Mouse (Mus musculus) left cerebral cortex, postnatal 14 days (tissue): Measurements from ENCODE around the gene Ccl7. TPM values are rescaled to one million over a fixed set of nuclear protein-coding genes. Genes with fewer than 3 reads are reported as not detected.

Source experiments
- DNase-seq, 2 experiments: peaks; one replicate each; pipeline ENCODE4 v3.0.0; 2021 to 2022; ENCODE audit warnings: low spot score in 2 of 2, mixed read lengths in 1 of 2
- intact Hi-C: fragments of 180-260 bp; cut with DNase I; formaldehyde crosslinking; loops from one replicate; pipeline ENCODE4 v1.15.1; 2025
- total RNA-seq, 2 experiments: library from RNA; stranded (reverse); gene quantifications; 2 replicates each; pipeline ENCODE4 v1.2.3; 2021

The Ccl7 gene
- total RNA-seq, 2 experiments from 2014 or later: 0.59 TPM; not detected in 1

GRCm38 (mm10) chr11:82078136-82078730 is 32.7 kb downstream of the Ccl7 start:
- intact Hi-C loops: no loop called here
- DNase-seq: no peak

- intact Hi-C loops: no loop called here
- DNase-seq: no peak
Observed at GRCm38 (mm10) chr11:82080865-82081264, 35.4 kb downstream of the Ccl7 start.

GRCm38 (mm10) chr11:82084360-82084759 is 38.8 kb downstream of the Ccl7 start:
- intact Hi-C loops: no loop called here
- DNase-seq: no peak

Other genes starting within 250 kb of the Ccl7 start
- gene 5530401A14Rik, start 185.0 kb upstream of the Ccl7 start, total RNA-seq: under 1 TPM in 1 of 2 experiments, not detected in 1; 0.29 TPM
- gene Asic2, start 77.3 kb upstream of the Ccl7 start, total RNA-seq: 10 to 100 TPM; 94.7 to 97.6 TPM
- gene Ccl2, start 10.1 kb upstream of the Ccl7 start, total RNA-seq: not detected
- not detected for gene Gm17268, start 7.2 kb upstream of the Ccl7 start, total RNA-seq
- gene Ccl11, start 12.1 kb downstream of the Ccl7 start, total RNA-seq: under 1 TPM; 0.42 to 0.55 TPM
- gene Ccl12, start 56.1 kb downstream of the Ccl7 start, total RNA-seq: under 1 TPM in 1 of 2 experiments, not detected in 1; 0.75 TPM
- under 1 TPM in 1 of 2 experiments, not detected in 1; 0.74 TPM for gene Ccl8, start 69.5 kb downstream of the Ccl7 start, total RNA-seq